Mouse (Mus musculus) forebrain, embryonic 14.5 days (tissue): ENCODE data around the gene Olfr906. TPM values are rescaled to one million over a fixed set of nuclear protein-coding genes. Genes with fewer than 3 reads are reported as not detected.

Experiments used
- ATAC-seq: fragments of 200-750 bp; cut with Nextera tagmentation; 2 replicates; pipeline ENCODE4 v1.8.0; 2017; ENCODE audit warnings: mild to moderate bottlenecking, moderate library complexity
- DNase-seq: peaks from one replicate; pipeline ENCODE4 v3.0.0-alpha.2; 2015; ENCODE audit warnings: low spot score
- H3K27ac ChIP-seq: fragments of 300-500 bp; sonication (generic); 2 replicates; pipeline ENCODE4 v1.5.1; 2014; ENCODE audit warnings: low read depth, mild to moderate bottlenecking, control low read depth, low read length, moderate library complexity
- H3K27me3 ChIP-seq: fragments of 300-500 bp; sonication (generic); replicated peaks from 2 replicates; pipeline ENCODE4 v1.6.1; 2014; ENCODE audit warnings: low read length, control low read depth, mixed read lengths; ENCODE audit not compliant: control insufficient read depth, insufficient read depth
- H3K36me3 ChIP-seq: fragments of 300-500 bp; sonication (generic); 2 replicates; pipeline ENCODE4 v1.6.1; 2014; ENCODE audit warnings: low read length, control low read depth; ENCODE audit not compliant: control insufficient read depth, insufficient read depth
- H3K4me1 ChIP-seq: fragments of 300-500 bp; sonication (generic); 2 replicates; pipeline ENCODE4 v1.6.1; 2014; ENCODE audit warnings: antibody characterized with exemption, low read length, control low read depth; ENCODE audit not compliant: control insufficient read depth, insufficient read depth
- H3K4me2 ChIP-seq: fragments of 300-500 bp; sonication (generic); 2 replicates; pipeline ENCODE4 v1.6.1; 2014; ENCODE audit warnings: mild to moderate bottlenecking, control low read depth, low read length
- H3K4me3 ChIP-seq: fragments of 300-500 bp; sonication (generic); 2 replicates; pipeline ENCODE4 v1.5.1; 2014; ENCODE audit warnings: low read depth, low read length, control low read depth
- H3K9ac ChIP-seq: fragments of 300-500 bp; sonication (generic); 2 replicates; pipeline ENCODE4 v1.6.1; 2014; ENCODE audit warnings: mild to moderate bottlenecking, low read length, control low read depth, moderate library complexity
- H3K9me3 ChIP-seq: fragments of 300-500 bp; sonication (generic); replicated peaks from 2 replicates; pipeline ENCODE4 v1.6.1; 2016; ENCODE audit warnings: low read length, control low read depth, mixed read lengths; ENCODE audit not compliant: control insufficient read depth
- WGBS: fragments of 180-500 bp; shearing (Covaris S2); extraction: QIAGEN DNeasy Blood & Tissue Kit; methylation state at CpG from one replicate; pipeline ENCODE4 v1.1.7; 2014; 5-methylcytosine and 5-hydroxymethylcytosine counted together
- polyA plus RNA-seq: library from polyadenylated mRNA; unstranded; fragments of >200 nt; fragmentation: Nextera tagmentation; extraction: Ambion mirVana; gene quantifications from 2 replicates; pipeline ENCODE4 v1.2.1, GENCODE M21; 2014

The Olfr906 gene
- polyA plus RNA-seq, result not detected in 2 replicates

DNA sequence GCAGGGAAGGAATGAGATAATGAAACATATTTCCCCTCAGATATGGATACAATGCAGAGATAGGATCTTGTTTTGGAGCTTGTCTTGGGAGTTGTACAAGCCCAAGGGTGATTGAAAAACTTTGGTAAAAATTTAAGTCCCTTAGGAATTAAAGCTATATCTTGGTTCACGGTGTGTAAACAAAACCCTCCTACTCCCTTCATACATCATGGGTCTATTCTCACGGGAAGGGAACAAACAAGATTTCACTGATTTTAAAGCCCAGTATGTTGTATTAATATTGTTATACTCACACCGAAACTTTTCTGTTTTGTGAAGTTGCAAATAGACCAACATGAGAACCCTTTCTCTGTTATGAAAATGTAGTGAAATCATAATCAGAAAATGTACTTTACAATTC, at the start of gene Olfr906:
TSS of gene Olfr906 (plus strand) at position 301 of the 400 bp plus-strand sequence.
- Histone ChIP-seq H3K9ac (no peak within 1 kb of the TSS), H3K4me3 (no peak within 1 kb of the TSS), H3K9me3 (no peaks in the 10 kb centered on the region), H3K27ac (no peak within 1 kb of the TSS), H3K4me2 (no peak within 1 kb of the TSS), H3K4me1 (no peaks in the 10 kb centered on the region), H3K27me3 (no peaks in the 10 kb centered on the region), H3K36me3 (no peaks in the 10 kb centered on the region)
- DNase-seq, result no peak
- ATAC-seq, result no peak
- 94% methylated on average over 3 of the region's 3 CpGs for WGBS

DNA sequence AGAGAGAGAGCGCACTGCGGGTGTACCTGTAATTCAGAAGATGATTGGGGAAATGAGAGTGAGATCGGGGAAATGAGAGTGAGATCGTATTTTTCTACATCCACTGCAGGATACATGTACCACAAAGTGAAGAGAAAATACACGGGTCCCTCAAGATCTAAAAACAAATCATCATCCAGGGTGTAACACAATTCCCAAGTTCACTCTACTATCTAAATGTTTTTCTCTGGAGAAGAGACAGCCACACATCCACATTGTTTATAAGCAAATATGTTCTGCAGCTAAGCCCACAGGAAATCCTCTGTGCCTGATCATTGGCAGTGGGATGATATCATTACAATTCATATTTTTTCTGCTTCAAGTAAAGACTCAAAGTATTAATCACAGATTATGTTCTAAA, 39.5 kb upstream of the Olfr906 start, which contains the start of gene Olfr902:
TSS of gene Olfr902 (plus strand) at position 301 of the 400 bp plus-strand sequence.
- Histone ChIP-seq H3K27me3 (no peaks in the 10 kb centered on the region), H3K9ac (no peak within 1 kb of the TSS), H3K9me3 (no peaks in the 10 kb centered on the region), H3K4me3 (no peak within 1 kb of the TSS), H3K27ac (no peak within 1 kb of the TSS), H3K36me3 (no peaks in the 10 kb centered on the region), H3K4me1 (no peaks in the 10 kb centered on the region), H3K4me2 (no peak within 1 kb of the TSS)
- DNase-seq (no peak), ATAC-seq (no peak)
- 98% methylated on average over 5 of the region's 5 CpGs for WGBS

DNA sequence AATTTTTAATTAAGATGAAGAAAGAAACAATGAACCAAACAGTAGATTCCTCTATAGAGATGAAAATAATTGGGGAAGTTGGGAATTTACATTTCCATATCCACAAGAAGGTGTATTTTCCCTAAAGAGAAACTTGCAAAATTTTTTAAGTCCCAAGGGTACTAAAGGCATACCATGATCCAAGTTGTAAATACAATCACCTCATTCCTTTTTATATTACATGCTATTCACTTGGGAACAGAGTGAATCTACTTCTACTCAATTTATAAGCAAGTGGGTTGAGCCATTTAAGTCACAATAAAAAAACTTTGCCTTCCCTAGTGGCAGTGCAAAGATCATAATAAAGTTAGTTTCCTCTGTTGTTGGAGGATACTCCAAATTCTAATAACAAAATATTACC, 24.0 kb upstream of the Olfr906 start, which contains the start of gene Olfr904:
TSS of gene Olfr904 (plus strand) at position 301 of the 400 bp plus-strand sequence.
- H3K27ac ChIP-seq, result no peak within 1 kb of the TSS
- H3K4me1 ChIP-seq, result no peaks in the 10 kb centered on the region
- no peak for ATAC-seq
- H3K27me3 ChIP-seq, result no peaks in the 10 kb centered on the region
- H3K4me2 ChIP-seq, result no peak within 1 kb of the TSS
- H3K36me3 ChIP-seq, result no peaks in the 10 kb centered on the region
- H3K4me3 ChIP-seq, result no peak within 1 kb of the TSS
- no peak for DNase-seq
- H3K9ac ChIP-seq, result no peak within 1 kb of the TSS
- no peaks in the 10 kb centered on the region for H3K9me3 ChIP-seq

DNA sequence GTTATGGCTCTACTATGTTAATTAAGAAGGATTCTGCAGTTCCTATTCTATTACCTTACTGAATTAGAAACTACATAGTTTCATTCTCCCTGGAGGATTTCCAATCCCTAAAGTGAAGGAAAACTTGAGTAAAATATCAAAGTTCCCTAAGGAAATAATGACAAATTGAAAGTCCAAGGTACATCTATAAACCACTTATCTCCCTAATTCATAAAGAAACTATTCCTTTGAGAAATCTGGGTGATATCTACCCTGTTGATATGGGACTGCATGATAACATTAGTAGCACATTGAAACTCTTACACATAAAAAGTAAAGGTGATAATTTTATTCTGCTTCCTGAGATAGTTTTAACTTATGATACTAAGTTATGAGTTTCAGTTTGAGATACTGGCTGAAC, 16.1 kb upstream of the Olfr906 start, which contains the start of gene Olfr905:
TSS of gene Olfr905 (plus strand) at position 301 of the 400 bp plus-strand sequence.
- H3K27me3 ChIP-seq, result no peaks in the 10 kb centered on the region
- no peak within 1 kb of the TSS for H3K27ac ChIP-seq
- no peak within 1 kb of the TSS for H3K4me2 ChIP-seq
- DNase-seq, result no peak
- H3K36me3 ChIP-seq, result no peaks in the 10 kb centered on the region
- H3K4me1 ChIP-seq, result no peaks in the 10 kb centered on the region
- ATAC-seq, result no peak
- no peak within 1 kb of the TSS for H3K9ac ChIP-seq
- no peak within 1 kb of the TSS for H3K4me3 ChIP-seq
- H3K9me3 ChIP-seq, result no peaks in the 10 kb centered on the region

DNA sequence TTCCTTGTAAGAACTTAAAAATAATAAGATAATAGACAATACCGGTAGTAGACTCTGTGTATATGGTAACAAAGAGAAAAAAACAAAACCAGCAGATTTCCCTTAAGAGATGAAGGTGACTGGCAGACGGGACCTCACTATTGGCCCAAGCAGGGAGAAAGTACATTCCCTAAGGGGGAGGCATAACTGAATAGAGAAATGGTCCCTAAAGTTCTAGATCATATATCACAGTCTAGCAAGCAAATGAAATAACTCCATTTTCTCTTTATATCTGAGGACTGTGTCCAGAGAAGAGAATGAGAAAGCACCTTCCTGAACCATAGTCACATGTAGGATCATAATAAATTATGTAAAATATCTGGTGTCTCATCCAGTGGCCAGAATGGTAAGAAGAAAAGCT, 8.6 kb downstream of the Olfr906 start, which contains the start of gene Olfr907:
TSS of gene Olfr907 (plus strand) at position 301 of the 400 bp plus-strand sequence.
- ATAC-seq, result no peak
- Histone ChIP-seq H3K9me3 (no peaks in the 10 kb centered on the region), H3K9ac (no peak within 1 kb of the TSS), H3K4me3 (no peak within 1 kb of the TSS), H3K36me3 (no peaks in the 10 kb centered on the region), H3K27ac (no peak within 1 kb of the TSS), H3K4me1 (no peaks in the 10 kb centered on the region), H3K27me3 (no peaks in the 10 kb centered on the region), H3K4me2 (no peak within 1 kb of the TSS)
- DNase-seq, result no peak
- WGBS, result 84% methylated on average over 2 of the region's 2 CpGs

DNA sequence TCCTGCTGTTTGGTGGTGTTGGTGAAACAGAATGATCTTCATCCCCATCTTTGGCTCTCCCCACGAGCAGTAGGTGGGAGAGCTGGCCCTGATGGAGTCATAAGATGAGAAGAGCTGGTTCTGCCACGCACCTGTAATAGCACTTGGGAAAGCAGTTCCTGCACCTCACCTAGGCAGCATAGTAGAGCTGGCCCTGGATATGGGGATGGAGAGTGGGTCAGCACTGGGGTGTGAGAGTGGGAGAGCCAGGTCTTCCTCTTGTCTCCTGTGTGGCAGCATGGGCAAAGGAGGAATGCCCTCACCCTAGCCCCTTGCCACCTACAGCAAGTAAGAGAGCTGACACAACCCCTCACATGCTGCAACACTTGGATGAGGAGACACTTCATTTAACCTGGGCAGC, 25.5 kb downstream of the Olfr906 start:
- no peaks in the 10 kb centered on the region for H3K9me3 ChIP-seq
- H3K36me3 ChIP-seq, result no peaks in the 10 kb centered on the region
- H3K27me3 ChIP-seq, result no peaks in the 10 kb centered on the region
- H3K4me2 ChIP-seq, result no peak overlapping the region
- H3K4me3 ChIP-seq, result no peak overlapping the region
- DNase-seq, result no peak
- 73% methylated on average over 2 of the region's 2 CpGs for WGBS
- H3K9ac ChIP-seq, result no peak overlapping the region
- no peaks in the 10 kb centered on the region for H3K4me1 ChIP-seq
- no peak overlapping the region for H3K27ac ChIP-seq
- ATAC-seq, result no peak

DNA sequence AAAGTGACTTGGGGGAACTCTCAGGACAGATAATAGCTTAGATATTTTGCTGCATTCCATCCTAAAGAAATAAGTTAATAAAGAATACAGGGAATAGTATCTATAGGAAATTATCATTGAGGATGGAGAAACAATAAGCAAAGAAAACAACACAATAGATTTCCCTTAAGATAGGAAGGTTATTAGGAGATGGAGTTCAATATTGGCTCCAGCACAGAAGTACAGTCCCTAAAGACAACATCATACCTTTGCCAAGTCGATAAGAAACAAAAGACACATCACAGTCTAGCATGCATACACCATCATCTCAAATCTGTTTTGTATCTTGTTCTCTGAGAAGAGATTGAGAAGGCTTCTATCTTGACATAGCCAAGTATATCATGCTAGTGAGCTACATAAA, 34.4 kb downstream of the Olfr906 start, which contains the start of gene Olfr911-ps1:
TSS of gene Olfr911-ps1 (plus strand) at position 301 of the 400 bp plus-strand sequence.
- 66% methylated on average over 1 of the region's 1 CpGs for WGBS
- Histone ChIP-seq H3K36me3 (no peaks in the 10 kb centered on the region), H3K4me3 (no peak within 1 kb of the TSS), H3K9me3 (no peaks in the 10 kb centered on the region), H3K9ac (no peak within 1 kb of the TSS), H3K27ac (no peak within 1 kb of the TSS), H3K4me2 (no peak within 1 kb of the TSS), H3K27me3 (no peaks in the 10 kb centered on the region), H3K4me1 (no peaks in the 10 kb centered on the region)
- DNase-seq, result no peak
- ATAC-seq, result no peak

DNA sequence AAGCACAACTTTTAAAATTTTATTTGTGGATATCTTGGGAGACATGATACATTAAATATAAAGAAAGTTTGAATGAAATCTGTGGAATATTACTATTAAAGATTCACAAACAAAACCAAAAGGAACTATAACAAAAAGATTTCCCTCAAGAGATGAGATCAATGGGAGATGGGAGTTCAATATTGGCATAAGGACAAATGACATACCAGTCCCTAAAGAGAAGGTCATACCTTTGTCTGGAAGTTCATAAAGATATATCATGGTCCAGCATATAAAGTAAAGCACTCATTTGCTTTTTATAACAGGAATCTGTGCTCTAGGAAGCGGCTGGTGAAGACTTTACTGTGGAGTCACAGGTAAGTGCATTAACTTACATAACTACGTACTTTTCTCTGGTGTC, 50.7 kb downstream of the Olfr906 start, which contains the start of gene Olfr910:
TSS of gene Olfr910 (plus strand) at position 301 of the 400 bp plus-strand sequence.
- Histone ChIP-seq H3K4me2 (no peak within 1 kb of the TSS), H3K4me3 (no peak within 1 kb of the TSS), H3K4me1 (no peaks in the 10 kb centered on the region), H3K36me3 (no peaks in the 10 kb centered on the region), H3K27me3 (no peaks in the 10 kb centered on the region), H3K27ac (no peak within 1 kb of the TSS), H3K9me3 (no peaks in the 10 kb centered on the region; the same call in 1 of the 2 replicates), H3K9ac (no peak within 1 kb of the TSS)
- ATAC-seq (no peak), DNase-seq (no peak)
- 93% methylated on average over 2 of the region's 2 CpGs for WGBS
